Mouse (Mus musculus) heart, embryonic 13.5 days (tissue): ENCODE data around the gene Kctd6. TPM values are rescaled to one million over a fixed set of nuclear protein-coding genes. Genes with fewer than 3 reads are reported as not detected.

Experiments used
- ATAC-seq: fragments of 200-750 bp; cut with Nextera tagmentation; 2 replicates; pipeline ENCODE4 v1.8.0; 2017; ENCODE audit warnings: moderate TSS enrichment; ENCODE audit not compliant: insufficient number of reproducible peaks, low FRiP score, low TSS enrichment; ENCODE audit errors: extremely low read depth
- H3K27ac ChIP-seq: fragments of 300-500 bp; sonication (generic); replicated peaks from 2 replicates; pipeline ENCODE4 v1.5.1; 2015; ENCODE audit warnings: moderate library complexity, mild to moderate bottlenecking, inconsistent platforms
- H3K27me3 ChIP-seq: fragments of 300-500 bp; sonication (generic); replicated peaks from 2 replicates; pipeline ENCODE4 v1.6.1; 2015; ENCODE audit warnings: mild to moderate bottlenecking, inconsistent platforms
- H3K36me3 ChIP-seq: fragments of 300-500 bp; sonication (generic); 2 replicates; pipeline ENCODE4 v1.6.1; 2015; ENCODE audit warnings: mild to moderate bottlenecking, inconsistent platforms
- H3K4me1 ChIP-seq: fragments of 300-500 bp; sonication (generic); 2 replicates; pipeline ENCODE4 v1.6.1; 2015; ENCODE audit warnings: inconsistent platforms
- H3K4me2 ChIP-seq: fragments of 300-500 bp; sonication (generic); 2 replicates; pipeline ENCODE4 v1.6.1; 2015; ENCODE audit warnings: inconsistent platforms, mild to moderate bottlenecking, moderate library complexity
- H3K4me3 ChIP-seq: fragments of 300-500 bp; sonication (generic); 2 replicates; pipeline ENCODE4 v1.5.1; 2015; ENCODE audit warnings: moderate library complexity, mild to moderate bottlenecking, inconsistent platforms
- H3K9ac ChIP-seq: fragments of 300-500 bp; sonication (generic); 2 replicates; pipeline ENCODE4 v1.6.1; 2015; ENCODE audit warnings: inconsistent platforms, mild to moderate bottlenecking, moderate library complexity
- H3K9me3 ChIP-seq: fragments of 300-500 bp; sonication (generic); 2 replicates; pipeline ENCODE4 v1.6.1; 2016; ENCODE audit warnings: inconsistent platforms
- WGBS: fragments of 180-500 bp; shearing (Covaris S2); methylation state at CpG from one replicate; pipeline ENCODE4 v1.1.7; 2015; ENCODE audit warnings: mixed read lengths; 5-methylcytosine and 5-hydroxymethylcytosine counted together
- polyA plus RNA-seq: library from polyadenylated mRNA; unstranded; fragments of >200 nt; fragmentation: Nextera tagmentation; extraction: Ambion mirVana; gene quantifications from 2 replicates; pipeline ENCODE4 v1.2.1, GENCODE M21; 2015

Kctd6 gene
- polyA plus RNA-seq, 1 experiment from 2014 or later = 2.7 TPM

- no peak overlapping the region for H3K9ac ChIP-seq
- no peaks in the 10 kb centered on the region for H3K36me3 ChIP-seq
- no peak for ATAC-seq
- H3K27me3 ChIP-seq = no peaks in the 10 kb centered on the region
- H3K27ac ChIP-seq = no peak overlapping the region
- H3K4me3 ChIP-seq = no peak overlapping the region
- no peaks in the 10 kb centered on the region for H3K4me1 ChIP-seq
- 63% methylated on average over 12 of the region's 12 CpGs for WGBS
- H3K9me3 ChIP-seq = no peaks in the 10 kb centered on the region
- H3K4me2 ChIP-seq = no peak overlapping the region
These were observed 22.5 kb upstream of the Kctd6 start for GRCm38 (mm10) chr14:8191331-8191965.

- no peaks in the 10 kb centered on the region for H3K27me3 ChIP-seq
- no peak overlapping the region for H3K4me2 ChIP-seq
- no peak overlapping the region for H3K9ac ChIP-seq
- H3K4me3 ChIP-seq = no peak overlapping the region
- no peaks in the 10 kb centered on the region for H3K4me1 ChIP-seq
- 78% methylated on average over 6 of the region's 6 CpGs for WGBS
- H3K36me3 ChIP-seq = no peaks in the 10 kb centered on the region
- H3K9me3 ChIP-seq = no peaks in the 10 kb centered on the region
- ATAC-seq = no peak
- no peak overlapping the region for H3K27ac ChIP-seq
These were observed 21.2 kb upstream of the Kctd6 start for GRCm38 (mm10) chr14:8192727-8193126.

- ATAC-seq = no peak
- Histone ChIP-seq H3K9me3 (no peaks in the 10 kb centered on the region), H3K27ac (no peak overlapping the region), H3K4me1 (peaks cover 4% of the 10 kb centered on the region), H3K4me3 (no peak overlapping the region), H3K9ac (no peak overlapping the region), H3K36me3 (no peaks in the 10 kb centered on the region), H3K4me2 (no peak overlapping the region), H3K27me3 (no peaks in the 10 kb centered on the region)
- 67% methylated on average over 5 of the region's 5 CpGs for WGBS
These were observed 13.2 kb upstream of the Kctd6 start for GRCm38 (mm10) chr14:8200769-8201168.

- 80% methylated on average over 3 of the region's 3 CpGs for WGBS
- H3K9ac ChIP-seq = no peak overlapping the region
- no peaks in the 10 kb centered on the region for H3K27me3 ChIP-seq
- no peak overlapping the region for H3K4me2 ChIP-seq
- no peak for ATAC-seq
- no peaks in the 10 kb centered on the region for H3K9me3 ChIP-seq
- H3K4me1 ChIP-seq = peaks cover 12% of the 10 kb centered on the region
- no peaks in the 10 kb centered on the region for H3K36me3 ChIP-seq
- H3K4me3 ChIP-seq = no peak overlapping the region
- no peak overlapping the region for H3K27ac ChIP-seq
These were observed 12.2 kb upstream of the Kctd6 start for GRCm38 (mm10) chr14:8201715-8202114.

- WGBS = 32% methylated on average over 9 of the region's 9 CpGs
These were observed 7.6 kb upstream of the Kctd6 start for GRCm38 (mm10) chr14:8206179-8206910.

GRCm38 (mm10) chr14:8207105-8207504, 6.8 kb upstream of the Kctd6 start:
- Histone ChIP-seq H3K9ac (no peak overlapping the region), H3K4me3 (no peak overlapping the region), H3K4me2 (no peak overlapping the region), H3K9me3 (no peaks in the 10 kb centered on the region), H3K27ac (no peak overlapping the region), H3K4me1 (peaks cover 20% of the 10 kb centered on the region), H3K27me3 (no peaks in the 10 kb centered on the region), H3K36me3 (no peaks in the 10 kb centered on the region)
- 51% methylated on average over 5 of the region's 5 CpGs for WGBS
- ATAC-seq = no peak

More at GRCm38 (mm10) chr14:8206179-8206910, 7.6 kb upstream of the Kctd6 start:
- no peaks in the 10 kb centered on the region for H3K9me3 ChIP-seq
- no peak overlapping the region for H3K4me2 ChIP-seq
- H3K27me3 ChIP-seq = no peaks in the 10 kb centered on the region
- no peak overlapping the region for H3K27ac ChIP-seq
- no peak overlapping the region for H3K9ac ChIP-seq
- no peaks in the 10 kb centered on the region for H3K36me3 ChIP-seq
- peaks cover 20% of the 10 kb centered on the region for H3K4me1 ChIP-seq
- no peak for ATAC-seq
- no peak overlapping the region for H3K4me3 ChIP-seq

- H3K4me1 ChIP-seq = peaks cover 20% of the 10 kb centered on the region
- no peaks in the 10 kb centered on the region for H3K27me3 ChIP-seq
- 75% methylated on average over 5 of the region's 5 CpGs for WGBS
These were observed 6.4 kb upstream of the Kctd6 start for GRCm38 (mm10) chr14:8207543-8207942.

GRCm38 (mm10) chr14:8208876-8209275, 5.1 kb upstream of the Kctd6 start:
- 58% methylated on average over 3 of the region's 3 CpGs for WGBS
- no peak for ATAC-seq

More at GRCm38 (mm10) chr14:8207543-8207942, 6.4 kb upstream of the Kctd6 start:
- Histone ChIP-seq H3K36me3 (no peaks in the 10 kb centered on the region), H3K27ac (no peak overlapping the region), H3K4me3 (no peak overlapping the region), H3K9me3 (no peaks in the 10 kb centered on the region), H3K4me2 (no peak overlapping the region), H3K9ac (no peak overlapping the region)
- ATAC-seq = no peak

GRCm38 (mm10) chr14:8209896-8210295, 4.0 kb upstream of the Kctd6 start:
- no peak overlapping the region for H3K4me3 ChIP-seq
- no peaks in the 10 kb centered on the region for H3K9me3 ChIP-seq
- no peak overlapping the region for H3K9ac ChIP-seq
- H3K36me3 ChIP-seq = no peaks in the 10 kb centered on the region
- H3K27ac ChIP-seq = no peak overlapping the region
- peaks cover 22% of the 10 kb centered on the region for H3K4me1 ChIP-seq
- no peaks in the 10 kb centered on the region for H3K27me3 ChIP-seq
- H3K4me2 ChIP-seq = no peak overlapping the region
- no peak for ATAC-seq
- 88% methylated on average over 2 of the region's 2 CpGs for WGBS

More at GRCm38 (mm10) chr14:8208876-8209275, 5.1 kb upstream of the Kctd6 start:
- H3K36me3 ChIP-seq = no peaks in the 10 kb centered on the region
- H3K9ac ChIP-seq = no peak overlapping the region
- peaks cover 20% of the 10 kb centered on the region for H3K4me1 ChIP-seq
- H3K27ac ChIP-seq = no peak overlapping the region
- no peaks in the 10 kb centered on the region for H3K27me3 ChIP-seq
- no peak overlapping the region for H3K4me3 ChIP-seq
- no peaks in the 10 kb centered on the region for H3K9me3 ChIP-seq
- H3K4me2 ChIP-seq = no peak overlapping the region

- Histone ChIP-seq H3K9ac (no peak overlapping the region), H3K27me3 (no peaks in the 10 kb centered on the region), H3K4me3 (no peak overlapping the region), H3K36me3 (no peaks in the 10 kb centered on the region), H3K4me2 (no peak overlapping the region), H3K9me3 (no peaks in the 10 kb centered on the region), H3K4me1 (peaks cover 27% of the 10 kb centered on the region), H3K27ac (no peak overlapping the region)
- no peak for ATAC-seq
- WGBS = 76% methylated on average over 2 of the region's 2 CpGs
These were observed 944 bp upstream of the Kctd6 start for GRCm38 (mm10) chr14:8212996-8213395.

- no peaks in the 10 kb centered on the region for H3K27me3 ChIP-seq
- peaks cover 29% of the 10 kb centered on the region for H3K4me1 ChIP-seq
- peak overlapping the region; percentile 75 for H3K4me3 ChIP-seq
- peak; percentile 73 for ATAC-seq
- H3K9ac ChIP-seq = peak overlapping the region; percentile 99
- 2% methylated on average over 60 of the region's 63 CpGs for WGBS
- peak overlapping the region; percentile 95 for H3K27ac ChIP-seq
- peak overlapping the region; percentile 95 for H3K4me2 ChIP-seq
- H3K36me3 ChIP-seq = no peaks in the 10 kb centered on the region
- no peaks in the 10 kb centered on the region for H3K9me3 ChIP-seq
These were observed 613 bp downstream of the Kctd6 start for GRCm38 (mm10) chr14:8214299-8215207.
